Mouse (Mus musculus) midbrain, embryonic 13.5 days (tissue): ENCODE measurements around the gene Uggt2. TPM values are rescaled to one million over a fixed set of nuclear protein-coding genes. Genes with fewer than 3 reads are reported as not detected.

ENCODE experiments used
- ATAC-seq: fragments of 200-750 bp; cut with Nextera tagmentation; 2 replicates; pipeline ENCODE4 v1.8.0; 2017; ENCODE audit warnings: mild to moderate bottlenecking, moderate TSS enrichment, moderate library complexity
- H3K27ac ChIP-seq: fragments of 300-500 bp; sonication (generic); 2 replicates; pipeline ENCODE4 v1.5.1; 2015; ENCODE audit warnings: inconsistent platforms, mild to moderate bottlenecking, moderate library complexity
- H3K27me3 ChIP-seq: fragments of 300-500 bp; sonication (generic); 2 replicates; pipeline ENCODE4 v1.6.1; 2015; ENCODE audit warnings: mild to moderate bottlenecking, inconsistent platforms
- H3K36me3 ChIP-seq: fragments of 300-500 bp; sonication (generic); 2 replicates; pipeline ENCODE4 v1.6.1; 2015; ENCODE audit warnings: mild to moderate bottlenecking, inconsistent platforms
- H3K4me1 ChIP-seq: fragments of 300-500 bp; sonication (generic); replicated peaks from 2 replicates; pipeline ENCODE4 v1.6.1; 2015; ENCODE audit warnings: inconsistent platforms
- H3K4me2 ChIP-seq: fragments of 300-500 bp; sonication (generic); replicated peaks from 2 replicates; pipeline ENCODE4 v1.6.1; 2015; ENCODE audit warnings: moderate library complexity, mild to moderate bottlenecking, inconsistent platforms
- H3K4me3 ChIP-seq: fragments of 300-500 bp; sonication (generic); replicated peaks from 2 replicates; pipeline ENCODE4 v1.5.1; 2015; ENCODE audit warnings: mild to moderate bottlenecking, inconsistent platforms
- H3K9ac ChIP-seq: fragments of 300-500 bp; sonication (generic); replicated peaks from 2 replicates; pipeline ENCODE4 v1.6.1; 2015; ENCODE audit warnings: mild to moderate bottlenecking, inconsistent platforms
- H3K9me3 ChIP-seq: fragments of 300-500 bp; sonication (generic); 2 replicates; pipeline ENCODE4 v1.6.1; 2016; ENCODE audit warnings: mild to moderate bottlenecking, inconsistent platforms
- WGBS: fragments of 180-500 bp; shearing (Covaris S2); methylation state at CpG from one replicate; pipeline ENCODE4 v1.1.7; 2015; 5-methylcytosine and 5-hydroxymethylcytosine counted together
- polyA plus RNA-seq: library from polyadenylated mRNA; unstranded; fragments of >200 nt; fragmentation: Nextera tagmentation; extraction: Ambion mirVana; gene quantifications from 2 replicates; pipeline ENCODE4 v1.2.1, GENCODE M21; 2015

Uggt2 gene
- polyA plus RNA-seq, 1 experiment from 2014 or later: 20.1 TPM

DNA sequence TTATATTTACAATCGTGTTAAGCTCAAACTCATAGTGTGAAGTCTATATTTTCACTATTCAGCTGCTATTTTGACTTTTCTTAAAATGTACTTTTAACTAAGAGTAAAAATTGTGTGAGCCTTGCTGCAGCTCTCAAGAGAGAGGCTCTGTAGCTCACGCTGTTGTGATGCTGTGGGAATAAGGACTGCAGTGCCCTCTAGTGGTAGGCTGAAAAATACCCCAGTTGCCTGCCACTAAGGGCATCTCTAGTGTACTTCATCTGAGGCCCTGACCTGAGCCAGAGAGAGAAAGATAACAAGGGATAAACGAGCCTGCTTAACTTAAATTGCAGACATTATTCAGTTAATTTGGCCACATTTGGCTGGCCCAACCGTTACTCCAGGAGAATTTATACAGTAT is 72.1 kb downstream of the Uggt2 start:
- H3K36me3 ChIP-seq: peaks cover 29% of the 10 kb centered on the region
- H3K9me3 ChIP-seq: no peaks in the 10 kb centered on the region
- no peaks in the 10 kb centered on the region for H3K4me1 ChIP-seq
- H3K27ac ChIP-seq: no peak overlapping the region
- H3K4me2 ChIP-seq: no peak overlapping the region
- H3K4me3 ChIP-seq: no peak overlapping the region
- 53% methylated on average over 4 of the region's 4 CpGs for WGBS
- no peak overlapping the region for H3K9ac ChIP-seq
- ATAC-seq: 0 out of 2 replicates have a peak, but pooled peaks have one; percentile 73
- H3K27me3 ChIP-seq: no peaks in the 10 kb centered on the region

DNA sequence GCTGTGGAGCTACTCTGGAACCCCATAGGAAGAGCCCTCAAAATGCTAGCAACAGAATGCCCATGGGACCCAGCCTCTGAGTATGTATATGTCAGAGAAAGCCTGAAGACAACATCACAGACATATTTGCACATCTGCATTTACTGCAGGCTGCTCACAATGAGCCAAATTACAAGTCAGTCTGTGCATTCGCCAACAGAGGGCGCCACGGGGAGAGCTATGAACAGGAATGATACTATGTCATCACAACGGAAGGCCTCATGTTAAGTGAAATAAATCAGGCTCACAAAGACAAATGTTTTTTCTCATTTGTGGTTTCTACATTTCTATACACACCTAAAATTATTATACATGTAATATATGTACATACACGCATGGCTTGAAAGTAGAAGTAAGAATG is 73.3 kb downstream of the Uggt2 start:
- Histone ChIP-seq H3K9ac (no peak overlapping the region), H3K9me3 (no peaks in the 10 kb centered on the region), H3K4me2 (no peak overlapping the region), H3K4me3 (no peak overlapping the region), H3K36me3 (peaks cover 23% of the 10 kb centered on the region), H3K27me3 (no peaks in the 10 kb centered on the region), H3K27ac (no peak overlapping the region), H3K4me1 (no peaks in the 10 kb centered on the region)
- no peak for ATAC-seq
- 75% methylated on average over 5 of the region's 5 CpGs for WGBS

DNA sequence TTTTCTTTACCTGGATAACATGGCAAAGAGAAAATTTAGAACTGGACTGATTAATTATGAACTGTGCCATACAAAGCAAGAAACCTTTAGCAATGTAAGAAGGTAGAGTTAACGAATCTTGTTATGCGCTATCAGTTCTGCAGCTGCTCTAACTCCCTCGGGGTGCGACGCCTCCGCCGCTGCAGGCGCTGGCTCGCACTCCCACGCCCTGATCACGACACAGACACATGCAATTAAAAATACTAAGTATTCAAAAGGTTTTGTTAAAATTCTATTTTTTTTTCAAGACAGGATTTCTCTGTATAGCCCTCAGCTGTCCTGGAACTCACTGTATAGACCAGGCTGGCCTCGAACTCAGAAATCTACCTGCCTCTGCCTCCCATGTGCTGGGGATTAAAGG is 85.7 kb downstream of the Uggt2 start:
- H3K4me3 ChIP-seq: 0 out of 2 replicates have a peak overlapping the region, but pooled peaks have one; percentile 18
- ATAC-seq: no peak
- no peaks in the 10 kb centered on the region for H3K27me3 ChIP-seq
- H3K9ac ChIP-seq: no peak overlapping the region
- H3K4me2 ChIP-seq: peak overlapping the region; percentile 26; the same call in 1 of the 2 replicates
- 0 out of 2 replicates have a peak overlapping the region, but pooled peaks have one; percentile 78 for H3K27ac ChIP-seq
- WGBS: 59% methylated on average over 12 of the region's 12 CpGs
- peaks cover 7% of the 10 kb centered on the region; the same call in 1 of the 2 replicates for H3K4me1 ChIP-seq
- peaks cover 18% of the 10 kb centered on the region for H3K36me3 ChIP-seq
- H3K9me3 ChIP-seq: no peaks in the 10 kb centered on the region

DNA sequence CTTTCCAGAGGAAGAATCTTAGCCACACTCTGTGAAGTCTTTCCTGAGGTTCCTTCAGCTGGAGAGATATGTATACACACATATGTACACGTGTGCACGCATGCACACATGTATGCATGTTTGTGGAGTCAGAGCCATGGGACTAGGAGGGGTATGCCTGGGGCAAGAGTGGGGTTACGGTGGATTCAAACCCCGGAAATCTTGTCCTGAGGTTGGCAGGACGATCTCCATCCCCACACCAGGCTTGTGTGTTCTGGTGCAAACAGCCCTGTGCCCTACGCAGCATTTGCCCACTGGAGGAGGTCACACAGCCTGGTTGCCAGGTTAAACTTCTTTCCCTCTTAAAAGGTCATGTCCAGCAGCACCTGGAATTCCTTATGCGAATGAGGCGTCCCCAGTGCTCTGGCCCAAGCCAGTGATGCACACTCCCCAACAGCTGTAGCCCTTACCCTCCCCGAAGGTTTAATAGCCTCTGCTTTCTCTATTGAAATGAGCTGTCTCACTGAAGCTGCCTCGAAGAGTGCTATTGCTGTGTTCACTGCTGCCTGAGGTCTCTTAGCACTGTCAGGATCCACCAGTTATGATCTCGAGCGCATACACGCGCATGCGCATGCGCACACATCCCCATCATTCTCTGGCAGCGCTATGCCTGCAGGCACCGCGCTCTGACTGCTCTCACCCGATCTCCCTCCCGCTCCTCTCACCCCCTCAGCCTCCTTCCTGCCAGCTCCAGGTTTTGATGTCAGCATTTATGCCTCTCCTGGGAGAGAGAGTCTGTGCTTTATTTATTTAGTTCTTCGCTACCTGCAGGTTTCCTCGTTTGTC is 86.4 kb downstream of the Uggt2 start:
- Histone ChIP-seq H3K4me2 (peak overlapping the region; percentile 26), H3K9me3 (no peaks in the 10 kb centered on the region), H3K4me1 (peaks cover 12% of the 10 kb centered on the region), H3K27ac (peak overlapping the region; percentile 78), H3K27me3 (no peaks in the 10 kb centered on the region), H3K36me3 (peaks cover 18% of the 10 kb centered on the region), H3K9ac (peak overlapping the region; percentile 24; the same call in 1 of the 2 replicates), H3K4me3 (peak overlapping the region; percentile 18; the same call in 1 of the 2 replicates)
- ATAC-seq: peak; percentile 91
- WGBS: 56% methylated on average over 23 of the region's 23 CpGs

DNA sequence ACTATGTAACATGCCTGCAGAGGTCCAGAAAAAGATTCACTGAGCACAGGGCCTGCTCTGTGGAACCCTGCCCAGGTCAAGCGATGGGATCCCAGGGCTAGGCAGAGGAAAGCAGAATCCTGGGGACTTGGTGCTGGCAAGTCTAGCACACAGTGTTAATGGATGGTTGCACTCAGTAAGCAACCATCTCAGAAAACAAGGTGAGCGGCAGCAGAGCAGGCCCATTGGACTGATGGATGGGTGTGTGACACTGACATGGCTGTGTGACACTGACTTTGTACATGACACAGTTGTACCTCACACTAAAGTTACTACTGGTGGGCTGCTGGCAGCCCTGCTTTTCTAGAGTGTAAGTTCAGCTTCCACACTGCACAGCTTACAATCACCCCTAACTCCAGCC is 89.7 kb downstream of the Uggt2 start:
- H3K4me1 ChIP-seq: peaks cover 18% of the 10 kb centered on the region
- H3K9ac ChIP-seq: no peak overlapping the region
- H3K27ac ChIP-seq: no peak overlapping the region
- no peaks in the 10 kb centered on the region for H3K9me3 ChIP-seq
- no peak overlapping the region for H3K4me3 ChIP-seq
- 90% methylated on average over 2 of the region's 2 CpGs for WGBS
- H3K27me3 ChIP-seq: no peaks in the 10 kb centered on the region
- peaks cover 5% of the 10 kb centered on the region; the same call in 1 of the 2 replicates for H3K36me3 ChIP-seq
- ATAC-seq: no peak
- H3K4me2 ChIP-seq: no peak overlapping the region

DNA sequence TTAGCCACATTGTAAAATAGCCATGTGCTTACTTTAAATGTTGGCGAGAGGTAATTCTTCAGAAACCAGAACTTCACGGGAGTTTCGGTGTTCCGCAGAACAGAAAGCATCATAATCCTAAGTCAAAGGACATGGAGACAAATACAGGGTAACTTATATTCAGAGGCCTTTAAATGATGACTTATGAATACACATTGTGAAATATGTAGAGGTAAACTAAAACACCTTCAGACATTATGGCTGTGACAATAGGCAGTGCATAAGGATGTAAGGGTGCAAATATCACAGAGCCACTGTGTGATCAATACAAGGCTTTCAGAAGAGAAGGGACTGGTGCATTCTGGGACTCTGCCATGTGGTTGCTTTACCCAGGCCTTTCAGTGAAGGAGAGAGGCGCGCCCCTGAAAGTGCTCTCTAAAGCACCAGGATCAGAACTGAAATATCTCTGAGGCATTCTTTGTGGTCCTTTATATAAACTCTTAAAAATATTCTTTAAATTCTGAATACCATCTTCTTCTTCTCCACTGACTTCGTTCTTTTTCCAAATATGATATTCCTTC is 91.1 kb downstream of the Uggt2 start:
- H3K4me1 ChIP-seq: peaks cover 18% of the 10 kb centered on the region
- H3K9me3 ChIP-seq: no peaks in the 10 kb centered on the region
- H3K4me2 ChIP-seq: peak overlapping the region; percentile 81
- H3K27ac ChIP-seq: peak overlapping the region; percentile 25; the same call in 1 of the 2 replicates
- peak overlapping the region; percentile 46 for H3K9ac ChIP-seq
- no peak for ATAC-seq
- no peaks in the 10 kb centered on the region for H3K27me3 ChIP-seq
- WGBS: 42% methylated on average over 7 of the region's 7 CpGs
- peaks cover 5% of the 10 kb centered on the region; the same call in 1 of the 2 replicates for H3K36me3 ChIP-seq
- H3K4me3 ChIP-seq: peak overlapping the region; percentile 48

DNA sequence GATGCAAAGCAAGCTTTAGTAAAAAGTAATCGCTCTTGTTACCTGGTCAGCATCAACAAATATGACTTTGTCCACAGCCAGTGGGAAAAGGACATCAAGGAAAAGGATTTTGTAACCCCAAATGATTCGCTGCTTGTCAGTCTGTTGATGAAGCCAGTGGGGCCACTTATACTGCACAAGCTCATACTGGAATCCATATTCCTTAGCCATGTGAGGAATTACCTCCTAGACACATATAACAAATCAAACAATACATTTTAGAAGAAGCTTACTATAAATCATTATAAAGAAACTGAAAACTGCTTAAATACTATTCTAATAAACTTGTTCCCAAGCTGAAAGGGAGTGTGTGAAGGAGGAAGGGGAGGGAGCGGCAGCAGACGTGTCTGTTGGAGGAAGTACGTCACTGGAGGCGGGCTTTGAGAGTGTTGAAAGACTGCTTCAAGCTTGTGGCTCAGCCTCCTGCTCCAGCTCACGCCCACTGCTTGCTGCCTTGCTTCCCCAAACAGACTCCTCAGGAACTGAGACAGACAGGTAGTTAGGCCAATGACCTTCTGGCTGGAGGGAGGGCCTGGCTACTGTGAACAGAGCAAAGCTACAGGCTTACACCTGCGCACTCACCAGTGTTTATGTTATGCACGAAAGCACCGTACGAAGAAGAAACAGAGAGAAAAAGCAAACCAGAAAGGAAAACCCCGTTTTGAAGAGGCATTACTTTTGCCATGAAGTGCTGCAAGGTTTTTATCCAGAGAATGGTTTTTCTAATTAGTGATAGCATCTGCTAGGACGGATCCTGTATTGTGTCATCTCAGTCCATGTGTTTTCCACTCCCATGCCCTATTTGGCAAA is 91.9 kb downstream of the Uggt2 start:
- peak; percentile 100 for ATAC-seq
- Histone ChIP-seq H3K4me1 (peaks cover 12% of the 10 kb centered on the region), H3K27ac (peak overlapping the region; percentile 59), H3K4me3 (peak overlapping the region; percentile 48), H3K4me2 (peak overlapping the region; percentile 81), H3K27me3 (no peaks in the 10 kb centered on the region), H3K9me3 (no peaks in the 10 kb centered on the region), H3K36me3 (peaks cover 8% of the 10 kb centered on the region), H3K9ac (peak overlapping the region; percentile 62)
- under 1% methylated on average over 13 of the region's 13 CpGs for WGBS

DNA sequence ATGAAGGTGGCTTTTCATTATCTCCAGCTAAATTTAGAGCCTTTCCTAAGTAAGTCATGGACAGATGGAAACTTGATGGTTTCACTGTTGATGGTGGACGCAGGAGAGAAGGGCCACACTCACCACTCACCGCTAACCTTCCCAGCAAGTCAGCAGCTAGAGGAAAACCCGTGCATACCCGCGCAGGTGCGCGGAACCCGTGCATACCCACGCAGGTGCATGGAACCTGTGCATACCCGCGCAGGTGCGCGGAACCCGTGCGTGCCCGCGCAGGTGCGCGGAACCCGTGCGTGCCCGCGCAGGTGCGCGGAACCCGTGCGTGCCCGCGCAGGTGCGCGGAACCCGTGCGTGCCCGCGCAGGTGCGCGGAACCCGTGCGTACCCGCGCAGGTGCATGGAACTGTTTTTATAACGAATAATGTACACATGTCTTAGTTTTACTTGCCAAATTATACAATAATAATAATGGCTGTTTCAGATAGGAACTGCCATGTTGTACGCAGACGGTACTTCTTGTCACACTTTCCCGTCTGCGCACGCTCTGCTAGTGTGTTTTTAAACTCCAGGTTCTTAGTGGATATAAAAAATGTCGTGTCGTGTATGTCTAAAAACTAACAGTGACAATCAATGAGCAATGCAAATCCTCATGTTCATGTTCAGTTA is 92.7 kb downstream of the Uggt2 start:
- peak overlapping the region; percentile 59 for H3K27ac ChIP-seq
- H3K4me3 ChIP-seq: peak overlapping the region; percentile 48
- H3K36me3 ChIP-seq: peaks cover 11% of the 10 kb centered on the region
- peaks cover 11% of the 10 kb centered on the region for H3K4me1 ChIP-seq
- peak overlapping the region; percentile 62 for H3K9ac ChIP-seq
- peak overlapping the region; percentile 81 for H3K4me2 ChIP-seq
- WGBS: 2% methylated on average over 49 of the region's 49 CpGs
- H3K27me3 ChIP-seq: no peaks in the 10 kb centered on the region
- no peak for ATAC-seq
- H3K9me3 ChIP-seq: no peaks in the 10 kb centered on the region

DNA sequence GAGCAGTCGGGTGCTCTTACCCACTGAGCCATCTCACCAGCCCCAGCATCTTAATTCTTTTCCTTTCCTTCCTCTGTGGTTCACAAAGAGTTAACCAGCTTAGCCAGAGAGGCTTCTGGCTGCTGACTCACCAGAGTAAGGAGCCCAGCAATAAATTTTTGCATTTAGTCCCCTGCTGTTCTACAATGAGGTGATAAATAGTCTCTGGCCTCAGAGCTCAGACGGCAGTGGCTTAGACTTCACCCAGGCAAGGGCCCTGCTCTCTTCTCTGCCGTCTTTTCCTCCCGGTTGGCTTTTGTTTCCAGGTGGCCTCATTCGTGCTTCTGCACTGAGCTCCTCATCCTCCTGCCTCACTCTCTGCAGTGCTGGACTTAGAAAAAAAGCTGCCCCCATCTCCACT is 93.4 kb downstream of the Uggt2 start:
- no peak overlapping the region for H3K27ac ChIP-seq
- 17% methylated on average over 5 of the region's 5 CpGs for WGBS
- no peak overlapping the region for H3K9ac ChIP-seq
- H3K4me1 ChIP-seq: peaks cover 11% of the 10 kb centered on the region
- no peak for ATAC-seq
- peak overlapping the region; percentile 81 for H3K4me2 ChIP-seq
- H3K27me3 ChIP-seq: no peaks in the 10 kb centered on the region
- H3K9me3 ChIP-seq: no peaks in the 10 kb centered on the region
- peaks cover 17% of the 10 kb centered on the region for H3K36me3 ChIP-seq
- peak overlapping the region; percentile 48; the same call in 1 of the 2 replicates for H3K4me3 ChIP-seq

DNA sequence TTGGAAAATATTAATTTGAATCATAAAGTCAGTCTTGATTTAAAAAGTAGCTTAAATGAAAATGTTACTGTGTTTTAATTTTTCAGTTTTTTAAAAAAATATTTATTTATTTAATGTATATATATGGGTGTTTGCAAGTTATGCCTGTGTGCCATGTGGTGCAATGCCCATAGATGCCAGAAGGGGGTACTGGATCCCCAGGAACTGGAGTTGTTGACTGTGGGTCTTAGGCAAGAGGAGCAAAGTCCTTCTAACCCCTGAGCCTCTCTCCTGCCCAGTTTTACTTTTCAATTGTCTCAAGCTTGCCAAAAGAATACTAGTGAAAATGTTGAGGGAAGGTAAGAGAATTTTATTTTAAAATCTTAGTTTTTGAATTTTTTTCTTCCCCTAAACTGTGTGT is 95.9 kb downstream of the Uggt2 start:
- H3K4me3 ChIP-seq: no peak overlapping the region
- H3K9ac ChIP-seq: no peak overlapping the region
- H3K4me1 ChIP-seq: peaks cover 11% of the 10 kb centered on the region
- no peak for ATAC-seq
- no peak overlapping the region for H3K27ac ChIP-seq
- no peak overlapping the region for H3K4me2 ChIP-seq
- no peaks in the 10 kb centered on the region for H3K27me3 ChIP-seq
- H3K36me3 ChIP-seq: peaks cover 22% of the 10 kb centered on the region
- no peaks in the 10 kb centered on the region for H3K9me3 ChIP-seq

DNA sequence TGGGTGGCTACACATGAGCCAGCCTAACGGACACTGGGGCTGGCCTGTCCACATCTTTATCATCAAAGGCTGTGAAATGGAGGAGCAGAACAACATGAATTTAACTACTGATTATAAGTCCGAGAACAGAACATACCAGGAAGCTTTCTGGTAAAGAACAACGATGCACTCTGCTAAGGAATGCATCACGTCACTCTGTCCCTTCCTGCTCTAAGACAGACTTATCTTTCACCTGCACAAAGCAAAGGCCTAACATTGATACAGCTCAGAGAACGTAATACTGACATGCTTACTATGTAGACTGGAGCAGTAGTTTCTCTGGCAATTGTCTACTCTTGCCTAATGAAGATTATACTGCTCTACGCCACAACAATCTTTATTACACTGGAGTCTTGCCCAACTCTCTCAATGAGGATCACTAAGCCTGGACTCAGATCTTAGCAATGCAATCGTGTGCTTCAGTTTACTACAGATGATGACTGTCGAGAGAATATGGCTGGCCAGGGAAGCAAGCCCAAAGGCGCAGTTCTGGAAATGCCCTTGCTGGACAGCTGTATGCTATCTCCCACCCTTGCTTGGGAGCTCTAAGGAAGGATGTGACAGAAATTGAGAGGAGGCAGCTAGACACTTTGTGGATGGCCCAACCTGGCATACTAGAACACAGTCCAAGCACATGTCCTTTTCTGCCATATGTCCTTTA is 103.9 kb downstream of the Uggt2 start:
- Histone ChIP-seq H3K9me3 (no peaks in the 10 kb centered on the region), H3K4me3 (no peak overlapping the region), H3K4me1 (no peaks in the 10 kb centered on the region), H3K9ac (no peak overlapping the region), H3K27ac (no peak overlapping the region), H3K4me2 (no peak overlapping the region), H3K36me3 (peaks cover 50% of the 10 kb centered on the region), H3K27me3 (no peaks in the 10 kb centered on the region)
- 95% methylated on average over 9 of the region's 9 CpGs for WGBS
- no peak for ATAC-seq
